Mouse (Mus musculus) ovary, postnatal 10 days (tissue): ENCODE measurements at regions not wholly inside any gene's neighbourhood (a gene's known extent, or its start where the extent isn't known, plus 50 kb on each side); places are given as distances from the start of the nearest gene placed in this dataset.

Source experiments
- DNase-seq: peaks from one replicate; pipeline ENCODE4 v3.0.0; 2022; ENCODE audit warnings: low spot score

- DNase-seq: no peak
Observed at GRCm38 (mm10) chr6:139391307-139391706, 110.5 kb downstream of the Rergl start.

GRCm38 (mm10) chr6:139350939-139351338 lies 150.8 kb downstream of the Rergl start:
- no peak for DNase-seq

DNA sequence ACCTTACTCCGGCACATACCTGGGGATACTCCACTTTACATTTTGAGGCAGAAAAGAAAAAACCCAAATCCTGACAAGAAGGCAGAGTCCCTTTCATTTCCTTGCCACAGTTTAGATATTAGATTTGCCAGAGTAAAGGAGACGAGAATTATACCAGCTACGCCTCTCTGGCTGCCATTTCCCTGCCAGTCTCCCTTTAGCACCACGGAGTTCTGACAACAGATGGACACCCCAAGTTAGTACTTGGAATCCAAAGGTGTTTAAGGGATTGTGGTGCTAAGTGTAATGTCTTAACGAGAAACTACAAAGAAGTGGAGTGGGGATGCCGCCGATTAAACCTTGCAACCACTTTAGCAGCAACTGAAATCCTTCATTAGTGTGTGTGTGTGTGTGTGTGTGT lies 176.6 kb downstream of the Rergl start:
- no peak for DNase-seq

- no peak for DNase-seq
Observed at GRCm38 (mm10) chr6:139307651-139308050, 194.1 kb downstream of the Rergl start.

GRCm38 (mm10) chr6:139304306-139304705 lies 197.5 kb downstream of the Rergl start:
- no peak for DNase-seq

- no peak for DNase-seq
Observed at GRCm38 (mm10) chr6:139295701-139296100, 206.1 kb downstream of the Rergl start.

DNA sequence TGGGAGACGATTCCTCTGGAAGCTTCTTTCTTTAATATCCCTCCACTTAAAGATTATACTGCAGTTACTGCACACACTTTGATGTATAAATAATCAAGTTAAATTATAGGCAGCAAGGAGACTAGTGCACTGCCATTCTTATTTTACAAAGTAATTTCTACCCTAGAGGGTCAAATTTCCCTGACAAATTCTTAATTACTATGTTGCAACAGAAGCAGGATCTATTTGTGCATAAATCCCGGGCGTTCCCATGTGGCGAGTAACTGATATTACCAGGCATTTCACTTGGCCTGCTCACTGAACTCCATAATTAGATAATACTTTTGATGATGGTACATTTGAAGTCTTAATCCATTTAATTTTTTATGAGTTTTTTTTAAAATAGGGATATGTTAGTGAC lies 222.7 kb downstream of the Rergl start:
- no peak for DNase-seq

- DNase-seq: no peak
Observed at GRCm38 (mm10) chr6:139275512-139275911, 226.3 kb downstream of the Rergl start.

GRCm38 (mm10) chr6:139253704-139254103 lies 248.1 kb downstream of the Rergl start:
- DNase-seq: no peak

DNA sequence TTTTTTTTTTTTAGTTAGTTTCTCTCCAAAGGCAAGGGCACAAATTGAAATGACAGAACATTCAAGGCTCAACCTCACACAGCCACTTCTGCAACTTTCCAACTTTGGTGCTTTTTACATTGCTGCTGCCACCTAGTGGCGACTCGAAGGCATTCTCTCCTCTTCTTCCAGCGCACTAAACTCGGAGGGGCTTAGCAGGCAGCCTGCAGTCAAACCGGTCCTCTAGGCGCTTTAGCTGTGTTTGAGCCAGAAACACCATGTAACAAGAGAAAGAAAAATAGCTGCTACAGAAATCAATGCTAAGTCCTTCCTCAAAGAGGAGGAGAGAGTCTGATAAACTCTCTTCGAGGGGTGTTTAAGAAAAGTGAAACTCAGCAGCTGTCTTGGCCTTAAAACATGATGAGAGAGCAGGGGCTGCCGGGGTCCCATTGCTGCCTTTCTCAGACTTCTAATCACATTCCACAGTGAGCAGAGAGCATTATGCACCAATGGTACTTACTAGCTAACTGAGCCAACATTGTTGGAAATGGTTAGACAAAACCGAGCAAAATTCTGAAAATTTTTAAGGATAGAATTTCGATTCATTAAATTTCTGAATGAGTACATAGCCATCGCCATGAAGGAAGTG lies 252.7 kb downstream of the Rergl start:
- DNase-seq: peak; percentile 21

- no peak for DNase-seq
Observed at GRCm38 (mm10) chr6:139226127-139226526, 275.6 kb downstream of the Rergl start.

DNA sequence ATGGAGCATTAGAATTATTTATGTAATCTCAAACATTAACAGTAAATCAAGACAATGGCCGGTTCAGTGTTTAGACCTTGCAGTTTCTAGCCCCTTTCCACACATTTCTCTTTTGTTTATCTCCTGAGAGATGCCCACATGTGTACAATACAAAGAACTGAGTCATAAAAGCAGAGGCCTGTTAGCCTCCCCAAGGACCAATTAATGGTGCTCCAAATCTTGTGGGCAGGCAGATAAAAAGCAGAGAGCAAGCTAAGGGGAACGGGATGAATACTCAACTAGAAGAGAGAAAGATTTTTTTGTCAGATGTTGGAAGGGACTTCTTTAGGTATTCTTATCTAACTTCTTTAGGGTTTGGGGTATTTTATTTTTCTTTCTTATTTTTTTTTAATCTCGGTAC lies 287.3 kb downstream of the Rergl start:
- no peak for DNase-seq

GRCm38 (mm10) chr6:139210256-139210655 lies 291.5 kb downstream of the Rergl start:
- no peak for DNase-seq

DNA sequence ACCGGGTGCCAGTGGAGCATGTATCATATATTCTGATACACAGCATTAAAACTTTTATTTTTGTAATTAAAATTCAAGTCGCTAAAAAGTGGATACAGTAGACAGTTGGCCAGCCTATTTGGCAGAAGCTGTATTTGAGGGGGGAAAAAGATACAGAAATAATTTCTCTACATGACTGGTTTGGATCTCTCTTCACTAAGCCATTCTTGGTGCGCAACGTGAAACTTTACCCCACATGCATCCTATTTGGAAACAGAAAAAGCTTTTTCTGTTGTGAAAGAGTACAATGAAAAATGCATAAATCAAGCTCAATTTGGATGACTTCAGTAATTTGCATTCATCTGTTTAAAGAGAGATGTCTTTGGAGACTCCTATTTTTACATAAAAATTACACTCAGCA lies 303.2 kb downstream of the Rergl start:
- DNase-seq: no peak

DNA sequence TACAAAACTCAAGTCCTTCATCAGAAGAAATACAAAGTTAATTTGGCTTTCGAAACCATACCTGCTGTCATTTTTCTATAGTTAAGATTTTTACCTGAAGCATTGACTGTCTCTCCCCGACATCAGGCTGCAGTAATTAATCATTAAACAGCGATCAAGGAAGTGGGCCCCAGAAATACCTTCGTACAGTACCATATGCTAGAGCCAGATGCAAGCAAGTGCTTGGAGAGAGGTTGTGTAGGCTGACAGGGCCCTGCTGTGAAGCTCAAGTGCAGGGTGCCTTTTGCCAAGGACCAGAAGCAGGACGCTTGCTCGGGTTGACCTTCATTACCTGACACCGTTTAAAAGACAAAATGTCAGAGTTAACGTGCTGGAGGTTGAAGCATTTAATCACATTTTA lies 315.3 kb downstream of the Rergl start:
- DNase-seq: no peak

DNA sequence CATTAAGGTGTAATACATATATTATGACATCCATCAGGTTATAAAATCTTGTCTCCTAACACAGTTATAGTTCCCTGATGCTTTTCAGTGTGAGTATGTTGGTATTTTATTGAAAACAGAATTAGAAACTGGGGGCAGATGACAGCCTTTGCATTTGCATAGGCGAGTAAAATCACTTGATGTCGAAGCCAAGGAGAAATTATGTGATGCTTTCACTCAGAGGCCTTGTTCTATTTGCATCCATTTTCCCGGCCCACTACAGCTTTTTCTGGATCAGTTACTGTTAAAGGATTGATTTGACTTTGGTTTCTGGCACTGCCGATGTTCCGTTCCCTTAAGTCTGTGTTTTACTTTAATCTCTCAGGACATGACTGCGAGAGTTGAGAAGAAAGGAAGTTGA lies 341.4 kb downstream of the Rergl start:
- DNase-seq: no peak

- no peak for DNase-seq
Observed at GRCm38 (mm10) chr6:139159741-139160140, 342.0 kb downstream of the Rergl start.

- no peak for DNase-seq
Observed at GRCm38 (mm10) chr6:139154802-139155201, 347.0 kb downstream of the Rergl start.

GRCm38 (mm10) chr6:139135693-139136092 lies 366.1 kb downstream of the Rergl start:
- DNase-seq: no peak

- DNase-seq: no peak
Observed at GRCm38 (mm10) chr6:139132083-139132679, 369.6 kb downstream of the Rergl start.

- DNase-seq: no peak
Observed at GRCm38 (mm10) chr6:139108263-139108662, 393.5 kb downstream of the Rergl start.

DNA sequence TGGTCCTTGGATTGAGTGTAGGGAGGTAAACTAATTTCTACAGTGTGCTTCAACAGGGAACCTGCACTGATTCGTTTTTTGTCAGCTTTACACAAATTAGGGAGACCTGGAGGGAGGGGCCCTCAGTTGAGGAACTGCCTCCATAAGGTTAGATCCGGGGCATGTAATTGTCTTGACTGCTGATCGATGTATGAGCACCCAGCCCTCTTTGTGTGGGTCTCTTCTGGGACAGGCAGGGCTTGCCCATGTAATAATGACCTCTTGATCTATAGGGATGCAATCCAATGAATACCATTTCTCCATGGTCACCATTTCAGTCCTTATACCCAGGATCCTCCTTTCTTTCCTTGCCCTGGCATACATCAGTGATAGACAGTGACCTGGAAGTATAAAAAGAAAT lies 398.4 kb downstream of the Rergl start:
- DNase-seq: no peak

DNA sequence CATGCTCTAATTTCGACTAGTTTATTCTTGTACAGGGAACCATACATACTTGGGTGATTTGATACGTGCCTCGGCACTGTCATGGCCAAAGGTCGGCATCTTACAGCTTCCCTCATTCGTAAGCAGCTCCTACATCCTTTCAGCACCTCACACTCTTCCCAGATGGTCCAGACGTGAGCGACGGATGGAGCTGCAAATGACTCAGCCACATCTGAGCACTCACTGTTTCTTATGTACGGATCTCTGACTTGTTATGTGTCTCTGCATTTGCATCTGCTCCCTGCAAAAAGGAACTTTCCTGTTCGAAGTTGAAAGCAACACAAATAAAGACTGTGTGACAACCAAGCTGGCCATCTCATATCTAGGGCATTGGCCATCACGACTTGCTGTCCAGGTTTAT lies 402.5 kb downstream of the Rergl start:
- no peak for DNase-seq

GRCm38 (mm10) chr6:139075433-139075832 lies 417.1 kb upstream of the Igbp1b start:
- no peak for DNase-seq
